Mouse (Mus musculus): ENCODE measurements around the gene Bbs12. TPM values are rescaled to one million over a fixed set of nuclear protein-coding genes. Genes with fewer than 3 reads are reported as not detected.

Bbs12 gene
- 5.1 and 5.2 TPM in 2 replicates for polyA plus RNA-seq (2015; fragmentation: Nextera tagmentation; extraction: Ambion mirVana)

DNA sequence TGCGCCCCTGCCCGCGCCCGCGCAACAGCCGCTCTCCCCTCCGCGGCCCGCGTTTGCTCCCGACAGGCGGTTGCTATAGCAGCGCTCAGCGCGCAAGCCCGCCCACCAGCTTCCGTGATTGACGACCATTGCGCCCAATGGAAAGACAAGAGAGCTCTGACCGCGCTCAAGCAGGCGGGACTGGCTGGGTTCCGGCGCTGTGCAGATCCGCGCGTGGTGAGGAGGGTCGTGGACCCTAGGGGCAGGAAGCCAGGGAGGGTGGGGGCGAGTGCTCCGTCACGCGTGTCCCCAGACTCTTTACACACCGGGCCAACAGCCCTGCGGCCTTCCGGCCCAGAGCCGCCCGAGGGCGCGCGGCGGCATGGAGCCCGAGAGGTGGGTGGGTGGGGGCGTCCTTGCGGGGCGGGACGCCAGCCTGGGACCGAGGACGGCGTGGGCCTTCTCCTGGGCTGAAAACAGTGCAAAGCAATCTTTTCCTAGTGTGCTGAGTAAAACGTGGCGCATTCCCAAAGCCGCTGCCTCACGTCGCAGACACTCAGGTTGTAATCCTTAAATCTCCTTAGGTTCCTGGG lies at the start of gene Bbs12, which contains the start of gene Cetn4:
Gene Bbs12 (plus strand): TSS at position 185 of the 572 bp plus-strand sequence.
Gene Cetn4 (minus strand): TSS at position 339 of the 572 bp plus-strand sequence.
- Histone ChIP-seq H3K9me3 (ENCODE audit: control insufficient read depth, low read length) (no peaks in the 10 kb centered on the region), H3K27ac (ENCODE audit: low read depth, low read length) (peak within 1 kb of the TSS; percentile 87), H3K27me3 (replicated peaks; ENCODE audit: control insufficient read depth, insufficient read depth, low read length) (no peaks in the 10 kb centered on the region), H3K9ac (ENCODE audit: low read depth, low read length) (peak within 1 kb of the TSS; percentile 92), H3K4me3 (ENCODE audit: low read length) (peak within 1 kb of the TSS; percentile 89), H3K36me3 (ENCODE audit: control insufficient read depth, insufficient read depth, low read length) (no peaks in the 10 kb centered on the region), H3K4me2 (ENCODE audit: low read length) (peak within 1 kb of the TSS; percentile 80), H3K4me1 (ENCODE audit: control insufficient read depth, insufficient read depth, low read depth, low read length) (peaks cover 9% of the 10 kb centered on the region; the same call in 1 of the 2 replicates)
- WGBS, result under 1% methylated on average over 52 of the region's 54 CpGs
- ATAC-seq, result peak; percentile 100

- H3K4me1 ChIP-seq (ENCODE audit: control insufficient read depth, insufficient read depth, low read depth, low read length), result no peaks in the 10 kb centered on the region
- no peak for ATAC-seq
- H3K9me3 ChIP-seq (ENCODE audit: control insufficient read depth, low read length), result no peaks in the 10 kb centered on the region
- 76% methylated on average over 11 of the region's 11 CpGs for WGBS
- no peak overlapping the region for H3K4me2 ChIP-seq (ENCODE audit: low read length)
- H3K27me3 ChIP-seq (replicated peaks; ENCODE audit: control insufficient read depth, insufficient read depth, low read length), result no peaks in the 10 kb centered on the region
- no peak overlapping the region for H3K4me3 ChIP-seq (ENCODE audit: low read length)
- no peak overlapping the region for H3K9ac ChIP-seq (ENCODE audit: low read depth, low read length)
- H3K27ac ChIP-seq (ENCODE audit: low read depth, low read length), result no peak overlapping the region
- H3K36me3 ChIP-seq (ENCODE audit: control insufficient read depth, insufficient read depth, low read length), result no peaks in the 10 kb centered on the region
Observed at GRCm38 (mm10) chr3:37268338-37268737, 44.0 kb upstream of the Bbs12 start.

DNA sequence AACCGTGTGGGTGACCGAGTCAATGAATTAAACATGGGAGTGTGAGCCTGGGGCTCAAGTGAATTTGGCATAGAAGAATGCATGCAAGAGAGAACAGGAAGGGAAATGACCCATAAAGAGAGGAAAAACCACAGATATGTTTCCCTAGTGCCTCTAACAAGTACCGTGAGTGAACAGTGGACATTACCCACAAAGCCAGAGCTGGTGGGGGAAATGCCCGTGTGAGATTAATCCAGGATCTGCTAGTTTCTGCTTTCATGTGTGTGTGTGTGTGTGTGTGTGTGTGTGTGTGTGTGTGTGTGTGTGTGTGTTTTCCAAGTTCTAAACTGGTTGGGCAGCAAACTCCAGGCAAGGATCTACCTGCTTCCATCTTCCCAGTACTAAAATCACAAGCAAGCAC lies 42.4 kb upstream of the Bbs12 start:
- Histone ChIP-seq H3K36me3 (ENCODE audit: control insufficient read depth, insufficient read depth, low read length) (no peaks in the 10 kb centered on the region), H3K4me2 (ENCODE audit: low read length) (no peak overlapping the region), H3K9ac (ENCODE audit: low read depth, low read length) (no peak overlapping the region), H3K4me3 (ENCODE audit: low read length) (no peak overlapping the region), H3K27me3 (replicated peaks; ENCODE audit: control insufficient read depth, insufficient read depth, low read length) (no peaks in the 10 kb centered on the region), H3K9me3 (ENCODE audit: control insufficient read depth, low read length) (no peaks in the 10 kb centered on the region), H3K27ac (ENCODE audit: low read depth, low read length) (no peak overlapping the region), H3K4me1 (ENCODE audit: control insufficient read depth, insufficient read depth, low read depth, low read length) (no peaks in the 10 kb centered on the region)
- 85% methylated on average over 4 of the region's 4 CpGs for WGBS
- no peak for ATAC-seq

DNA sequence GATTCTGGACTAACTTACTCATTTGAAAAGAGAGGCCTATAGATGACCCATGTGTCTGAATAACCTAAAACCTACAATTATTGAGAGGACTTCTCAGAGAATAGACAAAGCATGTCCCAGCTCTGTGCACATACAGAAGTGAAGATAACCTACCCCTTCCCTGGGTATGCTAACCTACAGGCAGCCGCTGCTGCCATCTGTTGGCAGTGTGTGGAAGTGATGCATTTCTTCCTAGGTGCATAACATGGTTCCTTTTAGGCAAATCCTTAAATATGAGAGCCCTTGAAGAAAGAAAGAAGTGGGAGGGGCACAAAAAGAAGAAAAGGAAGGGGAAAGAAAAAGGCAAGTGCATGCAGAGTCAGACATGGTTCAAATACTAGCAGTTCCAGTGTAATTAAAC lies 41.1 kb upstream of the Bbs12 start:
- Histone ChIP-seq H3K4me2 (ENCODE audit: low read length) (no peak overlapping the region), H3K27me3 (replicated peaks; ENCODE audit: control insufficient read depth, insufficient read depth, low read length) (no peaks in the 10 kb centered on the region), H3K9me3 (ENCODE audit: control insufficient read depth, low read length) (no peaks in the 10 kb centered on the region), H3K4me1 (ENCODE audit: control insufficient read depth, insufficient read depth, low read depth, low read length) (no peaks in the 10 kb centered on the region), H3K4me3 (ENCODE audit: low read length) (no peak overlapping the region), H3K9ac (ENCODE audit: low read depth, low read length) (no peak overlapping the region), H3K27ac (ENCODE audit: low read depth, low read length) (no peak overlapping the region), H3K36me3 (ENCODE audit: control insufficient read depth, insufficient read depth, low read length) (no peaks in the 10 kb centered on the region)
- 13% methylated on average over 1 of the region's 1 CpGs for WGBS
- no peak for ATAC-seq

- ATAC-seq, result no peak
- no peak overlapping the region for H3K27ac ChIP-seq (ENCODE audit: low read depth, low read length)
- H3K9ac ChIP-seq (ENCODE audit: low read depth, low read length), result no peak overlapping the region
- H3K27me3 ChIP-seq (replicated peaks; ENCODE audit: control insufficient read depth, insufficient read depth, low read length), result no peaks in the 10 kb centered on the region
- no peaks in the 10 kb centered on the region for H3K36me3 ChIP-seq (ENCODE audit: control insufficient read depth, insufficient read depth, low read length)
- H3K4me1 ChIP-seq (ENCODE audit: control insufficient read depth, insufficient read depth, low read depth, low read length), result no peaks in the 10 kb centered on the region
- H3K4me3 ChIP-seq (ENCODE audit: low read length), result no peak overlapping the region
- no peaks in the 10 kb centered on the region for H3K9me3 ChIP-seq (ENCODE audit: control insufficient read depth, low read length)
- WGBS, result 78% methylated on average over 7 of the region's 7 CpGs
- H3K4me2 ChIP-seq (ENCODE audit: low read length), result no peak overlapping the region
Observed at GRCm38 (mm10) chr3:37273092-37273491, 39.3 kb upstream of the Bbs12 start.

- H3K27ac ChIP-seq (ENCODE audit: low read depth, low read length), result no peak overlapping the region
- H3K27me3 ChIP-seq (replicated peaks; ENCODE audit: control insufficient read depth, insufficient read depth, low read length), result no peaks in the 10 kb centered on the region
- WGBS, result 84% methylated on average over 6 of the region's 6 CpGs
- no peak for ATAC-seq
- no peak overlapping the region for H3K9ac ChIP-seq (ENCODE audit: low read depth, low read length)
- H3K4me1 ChIP-seq (ENCODE audit: control insufficient read depth, insufficient read depth, low read depth, low read length), result no peaks in the 10 kb centered on the region
- no peak overlapping the region for H3K4me2 ChIP-seq (ENCODE audit: low read length)
- no peak overlapping the region for H3K4me3 ChIP-seq (ENCODE audit: low read length)
- H3K36me3 ChIP-seq (ENCODE audit: control insufficient read depth, insufficient read depth, low read length), result no peaks in the 10 kb centered on the region
- no peaks in the 10 kb centered on the region for H3K9me3 ChIP-seq (ENCODE audit: control insufficient read depth, low read length)
Observed at GRCm38 (mm10) chr3:37274661-37275060, 37.7 kb upstream of the Bbs12 start.

DNA sequence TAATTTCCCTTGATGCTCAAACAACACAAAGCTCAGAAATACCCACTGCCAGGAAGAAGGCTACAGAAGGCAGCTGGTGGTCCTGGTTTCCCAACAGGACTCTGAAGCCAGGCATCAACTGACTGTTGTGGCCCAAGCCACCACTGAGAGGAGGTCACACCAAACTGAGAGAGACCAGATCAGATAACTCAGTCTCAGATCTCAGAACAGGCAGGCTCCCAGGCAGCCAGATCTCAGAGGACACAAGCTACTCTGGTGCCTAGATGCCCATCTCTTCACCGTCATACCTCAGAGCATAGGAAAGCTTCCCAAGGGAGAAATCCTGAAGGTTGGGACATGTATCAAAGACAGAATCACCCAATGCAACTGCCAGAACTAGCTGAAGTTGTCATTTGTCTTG lies 32.1 kb upstream of the Bbs12 start:
- no peak for ATAC-seq
- Histone ChIP-seq H3K9me3 (ENCODE audit: control insufficient read depth, low read length) (no peaks in the 10 kb centered on the region), H3K36me3 (ENCODE audit: control insufficient read depth, insufficient read depth, low read length) (no peaks in the 10 kb centered on the region), H3K9ac (ENCODE audit: low read depth, low read length) (no peak overlapping the region), H3K4me3 (ENCODE audit: low read length) (no peak overlapping the region), H3K27ac (ENCODE audit: low read depth, low read length) (no peak overlapping the region), H3K4me2 (ENCODE audit: low read length) (no peak overlapping the region), H3K27me3 (replicated peaks; ENCODE audit: control insufficient read depth, insufficient read depth, low read length) (no peaks in the 10 kb centered on the region), H3K4me1 (ENCODE audit: control insufficient read depth, insufficient read depth, low read depth, low read length) (no peaks in the 10 kb centered on the region)
- WGBS, result 82% methylated on average over 1 of the region's 1 CpGs

DNA sequence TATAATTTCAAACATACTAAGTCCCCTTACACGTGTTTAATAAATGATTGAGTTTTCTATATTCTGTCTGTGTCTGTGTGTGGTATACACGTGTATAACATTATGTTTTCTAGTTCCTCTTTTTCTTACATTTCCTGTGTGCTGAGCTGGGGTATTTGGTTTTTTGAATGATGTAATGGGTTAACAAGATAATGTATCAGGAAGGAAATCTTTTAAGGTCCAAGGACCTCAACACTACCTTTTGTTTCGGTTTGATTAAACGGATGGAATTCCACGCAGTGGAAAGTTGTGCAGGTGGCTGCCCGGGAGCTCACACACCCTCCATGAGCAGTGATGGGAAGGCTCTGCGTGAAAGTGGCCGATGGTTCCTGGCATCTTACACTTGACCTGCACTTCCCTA lies 31.5 kb upstream of the Bbs12 start:
- ATAC-seq, result no peak
- Histone ChIP-seq H3K4me1 (ENCODE audit: control insufficient read depth, insufficient read depth, low read depth, low read length) (no peaks in the 10 kb centered on the region), H3K27me3 (replicated peaks; ENCODE audit: control insufficient read depth, insufficient read depth, low read length) (no peaks in the 10 kb centered on the region), H3K4me3 (ENCODE audit: low read length) (no peak overlapping the region), H3K27ac (ENCODE audit: low read depth, low read length) (no peak overlapping the region), H3K36me3 (ENCODE audit: control insufficient read depth, insufficient read depth, low read length) (no peaks in the 10 kb centered on the region), H3K4me2 (ENCODE audit: low read length) (no peak overlapping the region), H3K9me3 (ENCODE audit: control insufficient read depth, low read length) (no peaks in the 10 kb centered on the region), H3K9ac (ENCODE audit: low read depth, low read length) (no peak overlapping the region)
- 87% methylated on average over 8 of the region's 8 CpGs for WGBS

GRCm38 (mm10) chr3:37282299-37282922 lies 29.9 kb upstream of the Bbs12 start:
- H3K9me3 ChIP-seq (ENCODE audit: control insufficient read depth, low read length), result no peaks in the 10 kb centered on the region
- no peaks in the 10 kb centered on the region for H3K4me1 ChIP-seq (ENCODE audit: control insufficient read depth, insufficient read depth, low read depth, low read length)
- 81% methylated on average over 11 of the region's 11 CpGs for WGBS
- no peaks in the 10 kb centered on the region for H3K36me3 ChIP-seq (ENCODE audit: control insufficient read depth, insufficient read depth, low read length)
- H3K4me3 ChIP-seq (ENCODE audit: low read length), result no peak overlapping the region
- H3K9ac ChIP-seq (ENCODE audit: low read depth, low read length), result no peak overlapping the region
- ATAC-seq, result no peak
- no peak overlapping the region for H3K4me2 ChIP-seq (ENCODE audit: low read length)
- H3K27me3 ChIP-seq (replicated peaks; ENCODE audit: control insufficient read depth, insufficient read depth, low read length), result no peaks in the 10 kb centered on the region
- no peak overlapping the region for H3K27ac ChIP-seq (ENCODE audit: low read depth, low read length)
